Mouse (Mus musculus) cerebellum, adult 2 months (tissue): ENCODE data around the gene Pex16.

ENCODE experiments used
- CTCF ChIP-seq: fragments of 200-500 bp; IDR thresholded peaks from 2 replicates; pipeline ENCODE4 v1.5.1; 2011; ENCODE audit warnings: low read depth, mild to moderate bottlenecking, control low read depth, low read length, moderate library complexity, borderline replicate concordance; ENCODE audit not compliant: insufficient read depth
- POLR2A ChIP-seq: fragments of 200-500 bp; IDR thresholded peaks from 2 replicates; pipeline ENCODE4 v1.6.1; 2011; ENCODE audit warnings: low read length, control low read depth, borderline replicate concordance; ENCODE audit not compliant: insufficient read depth

- TF ChIP-seq POLR2A = no peak
- TF ChIP-seq CTCF = no peak
Observed at GRCm38 (mm10) chr2:92359301-92359700, 15.2 kb upstream of the Pex16 start.
